Mouse (Mus musculus): ENCODE measurements around the gene Rapgef4.

GRCm38 (mm10) chr2:71937649-71938308 is 43.3 kb upstream of the Rapgef4 start:
- TF ChIP-seq CTCF (IDR thresholded peaks at IDR 0.05; ENCODE audit: borderline replicate concordance, extremely low read depth, insufficient read depth, insufficient read length): no peak
- TF ChIP-seq POLR2A (IDR thresholded peaks at IDR 0.05; ENCODE audit: borderline replicate concordance, extremely low read depth, insufficient read depth, insufficient read length, poor library complexity, severe bottlenecking): no peak

All from brain, embryonic 14.5 days (tissue).